Mouse (Mus musculus) lung, adult 2 months (tissue): ENCODE measurements around the gene Aamp.

Source experiments
- CTCF ChIP-seq: fragments of 200-500 bp; IDR thresholded peaks from 2 replicates; pipeline ENCODE4 v1.5.1; 2011; ENCODE audit warnings: mild to moderate bottlenecking, low read length, control low read depth; ENCODE audit not compliant: insufficient read depth
- POLR2A ChIP-seq: fragments of 200-500 bp; IDR thresholded peaks from 2 replicates; pipeline ENCODE4 v1.6.1; 2011; ENCODE audit warnings: low read depth, mild to moderate bottlenecking, control low read depth, low read length, borderline replicate concordance; ENCODE audit errors: extremely low read depth

GRCm38 (mm10) chr1:74313049-74313692 lies 28.6 kb upstream of the Aamp start:
- peak; percentile 47 for TF ChIP-seq CTCF
- TF ChIP-seq POLR2A, result no peak
